Mouse (Mus musculus) heart, adult 18-20 months (tissue): Measurements from ENCODE around the gene Vsx2. TPM values are rescaled to one million over a fixed set of nuclear protein-coding genes. Genes with fewer than 3 reads are reported as not detected.

Experiments used
- total RNA-seq, 2 experiments: library from RNA; stranded (reverse); gene quantifications; 2 replicates each; pipeline ENCODE4 v1.2.3; 2021

The Vsx2 gene
- total RNA-seq, 2 experiments from 2014 or later = not detected

Other genes starting within 250 kb of the Vsx2 start
- gene Coq6, start 208.1 kb upstream of the Vsx2 start, total RNA-seq = 100 to 1,000 TPM; 110 to 112 TPM
- 1 to 10 TPM; 8.8 to 9.2 TPM for gene Fam161b, start 207.9 kb upstream of the Vsx2 start, total RNA-seq
- 10 to 100 TPM; 74.0 to 80.2 TPM for gene Entpd5, start 160.7 kb upstream of the Vsx2 start, total RNA-seq
- gene Bbof1, start 160.7 kb upstream of the Vsx2 start, total RNA-seq = 1 to 10 TPM; 1.4 to 1.5 TPM
- gene Rnf113a2, start 152.6 kb upstream of the Vsx2 start, total RNA-seq = 10 to 100 TPM in 1 of 2 experiments, 1 to 10 TPM in 1; 9.7 to 10.5 TPM
- 100 to 1,000 TPM; 223 to 267 TPM for gene Aldh6a1, start 118.8 kb upstream of the Vsx2 start, total RNA-seq
- gene Lin52, start 118.3 kb upstream of the Vsx2 start, total RNA-seq = 10 to 100 TPM in 1 of 2 experiments, 1 to 10 TPM in 1; 9.9 to 12.0 TPM
- gene Abcd4, start 47.7 kb downstream of the Vsx2 start, total RNA-seq = 1 to 10 TPM; 5.8 to 7.4 TPM
- gene Vrtn, start 71.3 kb downstream of the Vsx2 start, total RNA-seq = not detected
- under 1 TPM in 1 of 2 experiments, not detected in 1; 0.23 TPM for gene Syndig1l, start 129.1 kb downstream of the Vsx2 start, total RNA-seq
- 10 to 100 TPM; 29.6 to 35.3 TPM for gene Npc2, start 203.4 kb downstream of the Vsx2 start, total RNA-seq
- gene Isca2, start 203.5 kb downstream of the Vsx2 start, total RNA-seq = 10 to 100 TPM; 88.4 to 92.6 TPM